Mouse (Mus musculus): ENCODE data around the gene Pif1.

Gene Pif1

GRCm38 (mm10) chr9:65636926-65637325, 50.0 kb downstream of the Pif1 start:
- no peak for DNase-seq (ENCODE audit: low spot score in 2 of 2)

GRCm38 (mm10) chr9:65639065-65639464, 52.1 kb downstream of the Pif1 start:
- no peak for DNase-seq (ENCODE audit: low spot score in 2 of 2)

GRCm38 (mm10) chr9:65640838-65641410, 54.0 kb downstream of the Pif1 start:
- no peak for DNase-seq (ENCODE audit: low spot score in 2 of 2)

- no peak for DNase-seq (ENCODE audit: low spot score in 2 of 2)
These were observed 54.6 kb downstream of the Pif1 start for GRCm38 (mm10) chr9:65641446-65642052.

- DNase-seq (ENCODE audit: low spot score in 2 of 2) = no peak
These were observed 55.6 kb downstream of the Pif1 start for GRCm38 (mm10) chr9:65642546-65642945.

GRCm38 (mm10) chr9:65644960-65645359, 58.0 kb downstream of the Pif1 start:
- DNase-seq (ENCODE audit: low spot score in 2 of 2) = no peak
